Mouse (Mus musculus) right cerebral cortex, postnatal 4 days (tissue): Measurements from ENCODE around the gene Tmem147.
A peak's percentile ranks its signal among the peaks of the same experiment; 100 is the strongest.
"Not testable (repeated sequence)": the region's sequence is repeated elsewhere in the genome, so short reads cannot be mapped to it uniquely, and the experiment has no call there.

Experiments used
- DNase-seq: peaks from one replicate; pipeline ENCODE4 v3.0.0-alpha.2; 2022

The Tmem147 gene

DNA sequence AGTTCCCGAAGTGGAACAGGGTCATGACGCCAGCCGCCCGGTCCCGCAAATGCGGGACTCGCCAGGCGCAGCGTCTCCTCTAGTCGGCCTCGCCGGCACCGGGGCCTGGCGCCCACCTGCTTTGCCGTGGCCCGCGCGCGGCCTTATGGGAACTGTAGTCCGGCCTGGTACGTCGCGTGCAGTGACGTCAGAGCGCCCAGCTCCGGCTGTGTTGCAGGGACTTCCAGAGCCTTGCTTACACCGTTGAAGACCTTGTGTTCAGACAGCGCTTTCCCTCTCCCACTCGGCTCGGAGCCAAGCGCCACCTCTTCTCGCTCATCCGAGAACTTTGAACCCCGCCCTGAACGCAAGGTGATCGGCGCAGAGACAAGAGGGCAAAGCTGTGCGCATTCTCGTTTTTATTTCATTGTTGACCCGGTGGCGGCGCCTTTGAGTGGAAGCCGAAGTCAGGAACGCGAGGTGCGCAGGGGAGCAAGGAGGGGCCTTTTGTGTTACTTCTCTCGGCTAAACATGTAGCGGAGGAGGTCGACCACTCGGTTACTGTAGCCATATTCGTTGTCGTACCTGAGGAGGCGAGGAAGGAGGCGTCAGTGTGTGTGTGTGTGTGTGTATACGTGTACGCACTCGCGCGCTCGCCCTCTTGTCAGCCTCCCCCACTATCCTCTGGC is at the start of gene Tmem147:
Tmem147 (minus strand) TSS at position 145 of the 668 bp plus-strand sequence.
- DNase-seq, result peak; percentile 95

- DNase-seq, result no peak
Observed at GRCm38 (mm10) chr7:30777911-30778310, 48.6 kb upstream of the Tmem147 start.

DNA sequence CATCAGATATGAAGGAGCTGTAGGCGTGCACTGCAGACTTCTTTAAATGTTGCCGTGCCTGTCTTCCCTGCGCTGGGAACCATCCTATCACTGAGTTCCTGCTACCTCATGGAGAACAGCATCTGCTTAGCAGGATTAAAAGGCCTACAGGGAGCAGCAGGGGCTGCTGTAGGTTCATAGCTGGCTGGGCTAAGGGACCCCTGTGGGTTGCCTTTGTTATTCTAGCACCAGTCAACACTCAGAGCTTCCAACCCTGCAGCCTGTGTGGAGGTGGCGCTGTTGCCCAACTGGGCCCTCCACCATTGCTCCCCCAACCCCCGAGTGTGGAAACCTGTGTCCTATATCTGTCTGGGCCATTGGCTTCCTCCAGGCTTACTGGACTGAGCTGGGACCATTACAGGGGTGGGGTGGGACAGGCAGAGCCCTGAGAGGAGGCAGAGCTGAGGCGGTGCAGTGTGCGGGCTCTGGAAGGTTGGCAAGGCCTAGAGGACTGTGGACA is 47.8 kb upstream of the Tmem147 start:
- no peak for DNase-seq

- no peak for DNase-seq
Observed at GRCm38 (mm10) chr7:30776104-30776503, 46.8 kb upstream of the Tmem147 start.

DNA sequence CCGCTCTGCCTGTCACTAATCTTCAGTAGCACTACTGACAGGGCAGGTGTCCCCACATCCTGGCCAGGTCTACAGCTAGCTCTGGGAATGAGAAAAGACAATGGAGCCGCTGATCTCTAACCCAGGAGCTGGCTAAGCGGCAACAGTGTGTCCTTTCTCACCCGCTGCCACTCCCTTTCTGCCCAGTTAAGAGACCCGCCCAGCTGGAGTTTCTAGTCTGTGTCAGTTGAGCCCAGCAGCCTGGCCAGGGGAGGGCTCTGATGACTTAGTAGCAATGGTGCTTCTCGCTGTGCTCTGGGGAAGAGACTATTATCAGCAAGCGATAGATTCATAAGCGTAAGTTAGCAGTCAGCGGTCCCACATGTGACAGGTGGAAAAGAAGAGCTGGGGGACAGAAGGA is 39.9 kb upstream of the Tmem147 start:
- DNase-seq, result no peak

GRCm38 (mm10) chr7:30766408-30766807 is 37.1 kb upstream of the Tmem147 start:
- DNase-seq, result no peak

DNA sequence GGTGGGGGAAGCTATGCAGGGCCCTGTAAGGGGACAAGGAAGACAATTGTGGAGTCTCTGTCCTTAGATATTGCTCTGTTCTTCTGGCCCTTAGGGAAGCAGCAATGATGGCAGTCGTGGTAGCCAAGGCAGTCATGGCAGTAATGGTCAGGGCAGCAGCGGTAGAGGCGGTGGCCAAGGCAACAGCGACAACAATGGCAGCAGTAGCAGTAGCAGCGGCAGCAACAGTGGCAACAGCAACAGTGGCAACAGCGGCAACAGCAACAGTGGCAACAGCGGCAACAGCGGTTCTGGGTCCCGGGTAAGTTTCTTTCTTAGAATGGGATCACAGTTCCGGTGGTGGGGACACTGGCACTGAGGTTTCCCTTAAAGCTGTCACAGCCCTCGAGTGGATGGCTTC is 35.8 kb upstream of the Tmem147 start:
- no peak for DNase-seq

DNA sequence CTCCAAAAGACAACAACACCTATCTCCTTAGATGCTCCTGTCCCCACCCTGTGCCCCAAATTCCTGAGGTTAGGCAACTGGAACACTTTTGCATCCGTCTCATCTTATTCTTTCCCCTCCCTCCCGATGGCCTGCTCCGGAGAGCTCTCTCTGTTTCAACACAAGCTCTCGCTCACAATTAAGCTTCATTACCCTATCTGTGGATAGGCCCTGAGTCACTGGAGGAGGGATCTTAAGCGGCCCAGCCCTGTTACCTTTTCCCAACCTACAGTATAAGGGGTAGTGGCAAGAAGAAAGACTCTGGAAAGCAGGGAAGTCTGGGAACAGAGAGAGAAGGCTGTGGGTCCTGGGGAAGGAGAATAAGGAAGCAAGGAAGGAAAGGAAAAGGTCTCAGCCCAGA is 34.1 kb upstream of the Tmem147 start, which contains the start of gene Dmkn:
Dmkn (plus strand) TSS at position 301 of the 400 bp plus-strand sequence.
- DNase-seq, result no peak

GRCm38 (mm10) chr7:30761769-30762352 is 32.5 kb upstream of the Tmem147 start:
- DNase-seq, result no peak

DNA sequence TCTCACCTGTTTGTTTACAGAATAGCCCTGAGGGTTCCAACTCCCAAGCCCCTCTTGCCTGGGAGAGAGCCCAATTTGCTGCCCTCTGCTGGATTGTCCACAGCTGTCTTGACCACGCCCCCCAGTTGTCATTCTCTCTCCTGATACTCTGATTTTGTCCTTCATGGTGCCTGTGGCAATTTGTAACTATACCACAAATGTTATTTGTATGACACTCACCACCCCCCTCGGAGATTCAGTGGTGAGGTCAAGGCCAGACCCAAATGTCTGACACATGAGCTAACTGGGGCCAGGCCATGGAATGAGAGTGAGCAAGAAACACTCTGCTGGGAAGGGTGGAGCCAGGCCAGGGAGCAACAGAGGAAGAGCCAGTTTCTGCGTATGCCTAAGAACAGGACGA is 29.5 kb upstream of the Tmem147 start:
- peak; percentile 17 for DNase-seq

DNA sequence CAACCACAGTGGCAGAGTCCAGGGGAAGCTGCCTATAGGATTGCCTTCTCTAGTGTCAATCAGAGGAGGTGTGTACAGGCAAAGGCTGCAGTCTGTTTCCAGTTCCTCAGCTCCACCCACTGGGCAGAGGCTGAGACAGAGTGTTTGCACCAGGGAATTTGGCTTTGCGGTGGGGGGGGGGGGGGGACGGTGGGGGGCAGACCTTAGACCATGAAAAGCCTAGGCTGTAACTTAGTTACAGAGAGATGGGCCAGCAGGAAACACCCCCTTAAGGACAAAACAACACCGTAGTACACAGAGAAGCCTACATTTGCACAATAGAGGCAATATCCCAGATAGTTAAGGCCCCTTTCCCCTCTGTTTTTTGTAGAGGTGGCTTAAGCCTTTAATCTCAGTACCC is 27.7 kb upstream of the Tmem147 start:
- DNase-seq, result no peak

GRCm38 (mm10) chr7:30751086-30751669 is 21.8 kb upstream of the Tmem147 start, which contains the start of gene Sbsn:
TSS of gene Sbsn (plus strand) at chr7:30751471.
- DNase-seq, result no peak

- DNase-seq, result no peak
Observed at GRCm38 (mm10) chr7:30749824-30750606, 20.7 kb upstream of the Tmem147 start.

DNA sequence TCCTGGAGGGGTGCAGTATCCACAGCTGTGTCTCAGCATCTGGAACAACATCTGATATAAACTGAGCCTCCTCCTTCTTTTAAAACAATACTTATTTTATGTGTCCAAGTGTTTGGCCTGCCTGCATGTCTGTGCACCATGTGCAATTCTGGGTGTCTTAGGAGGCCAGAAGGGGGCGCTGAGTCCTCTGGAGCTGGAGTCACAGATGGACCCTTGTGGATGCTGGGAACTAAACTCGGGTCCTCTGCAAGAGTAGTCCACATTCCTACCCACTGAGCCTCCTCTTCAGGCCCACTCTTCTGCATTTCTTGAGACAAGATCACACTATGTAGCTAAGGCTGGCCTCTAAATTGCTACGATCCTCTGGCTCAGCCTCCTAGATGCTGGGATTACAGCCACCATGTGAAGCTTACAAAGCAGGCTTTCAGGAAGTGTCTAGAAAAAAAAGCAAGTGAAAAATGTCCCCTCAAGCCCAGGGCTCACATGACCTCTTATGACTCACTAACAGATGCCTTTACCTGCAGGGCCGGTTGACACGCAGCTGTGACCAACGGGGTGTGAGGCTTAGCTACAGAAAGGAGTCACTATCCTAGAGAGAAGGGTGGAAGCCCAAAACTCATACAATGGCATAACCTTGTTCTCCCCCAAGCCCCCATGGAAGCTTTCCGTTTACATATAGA is 18.3 kb upstream of the Tmem147 start:
- no peak for DNase-seq

DNA sequence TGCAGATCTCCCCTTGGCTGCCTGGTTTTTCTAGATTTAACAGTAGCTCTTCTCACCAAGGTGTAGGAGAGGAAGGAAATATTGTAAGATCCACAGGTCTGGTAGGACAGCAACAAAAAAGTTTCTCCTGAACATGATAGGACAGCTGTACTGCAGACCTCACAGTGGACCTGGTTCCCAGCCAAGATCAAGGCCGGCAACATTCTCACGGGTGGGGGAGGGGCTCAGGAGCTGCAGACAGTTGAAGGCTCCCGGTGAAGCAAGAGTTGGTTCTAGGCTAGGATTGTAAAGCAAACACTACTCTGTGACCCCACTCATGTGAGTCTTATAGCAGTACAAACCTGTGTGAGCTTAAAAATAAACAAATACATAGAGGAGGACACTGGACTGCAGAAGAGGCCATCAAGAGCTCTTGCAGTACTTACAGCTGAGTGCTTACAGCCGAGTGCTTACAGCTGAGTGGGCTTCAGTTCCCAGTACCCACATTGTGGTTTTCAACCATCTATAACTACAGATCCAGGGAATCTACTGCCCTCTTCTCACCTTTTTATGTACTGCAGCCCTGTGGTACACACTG is 14.8 kb upstream of the Tmem147 start:
- DNase-seq, result peak; percentile 26

DNA sequence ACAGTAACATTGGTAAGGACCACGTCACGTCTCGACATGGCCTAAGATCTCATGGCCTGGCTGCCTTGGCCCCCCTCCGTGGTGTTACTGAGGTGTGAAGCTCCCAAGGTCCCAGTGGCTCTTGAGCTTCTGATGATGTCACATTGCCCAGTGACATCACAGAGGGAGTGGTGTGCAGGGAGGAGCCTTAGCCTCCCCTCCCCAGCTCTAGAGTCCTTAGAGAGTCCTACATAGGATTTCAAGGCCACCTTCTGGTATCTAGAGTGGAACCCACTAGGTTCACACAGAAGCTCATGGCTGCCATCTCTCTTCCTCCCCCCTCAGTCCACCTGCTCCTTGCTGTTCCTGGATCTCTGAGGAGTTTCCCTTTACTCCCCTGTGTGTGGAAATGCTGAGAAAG is 14.3 kb upstream of the Tmem147 start, which contains the start of gene Gapdhs:
Gapdhs (minus strand) TSS at position 65 of the 400 bp plus-strand sequence.
- not testable (repeated sequence) for DNase-seq

- DNase-seq, result not testable (repeated sequence)
Observed at GRCm38 (mm10) chr7:30742570-30742969, 13.2 kb upstream of the Tmem147 start.

DNA sequence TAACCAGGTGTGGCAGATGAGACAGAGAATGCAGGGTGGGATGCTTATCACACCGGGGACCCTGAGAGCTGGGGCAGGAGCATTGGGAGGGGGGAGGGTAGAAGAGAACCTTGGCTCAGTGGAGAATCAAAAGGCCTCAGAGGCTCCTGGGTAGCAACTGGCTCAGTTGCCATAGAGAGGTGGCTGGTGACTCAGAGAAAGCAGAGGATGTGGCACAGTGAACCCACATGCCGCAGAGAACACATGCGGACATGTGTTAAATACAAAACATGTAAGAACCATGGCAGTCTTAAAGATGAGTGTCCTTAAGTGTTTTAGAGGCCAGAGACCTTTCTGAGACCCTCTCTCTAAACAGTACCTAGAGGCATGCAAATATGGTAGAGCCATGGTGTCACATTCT is 6.9 kb upstream of the Tmem147 start:
- DNase-seq, result no peak

GRCm38 (mm10) chr7:30730064-30730722 is 853 bp upstream of the Tmem147 start:
- DNase-seq, result not testable (repeated sequence)

- no peak for DNase-seq
Observed at GRCm38 (mm10) chr7:30728739-30729395, 473 bp downstream of the Tmem147 start.

DNA sequence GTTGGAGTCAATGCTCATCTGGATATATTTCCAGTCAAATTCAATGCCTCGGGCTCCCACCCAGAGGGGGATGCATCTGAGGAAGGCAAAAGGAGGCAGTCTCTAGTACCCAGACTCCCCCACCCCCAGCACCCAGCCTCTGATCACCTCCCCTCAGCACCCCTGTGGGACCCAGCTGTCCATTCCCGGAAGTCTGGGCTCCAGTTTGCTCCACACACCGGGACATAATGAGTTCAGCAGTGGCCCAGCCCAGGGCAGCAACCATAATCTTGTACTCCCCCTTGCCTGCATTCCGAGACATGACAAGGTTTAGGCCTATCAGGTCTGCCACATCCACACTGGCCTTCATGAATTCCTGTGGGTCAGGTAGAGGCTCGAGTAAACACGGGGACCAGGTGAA is 1.1 kb downstream of the Tmem147 start:
- DNase-seq, result no peak
